Mouse (Mus musculus) midbrain, embryonic 14.5 days (tissue): ENCODE measurements around the gene Apopt1. TPM values are rescaled to one million over a fixed set of nuclear protein-coding genes. Genes with fewer than 3 reads are reported as not detected.

Experiments
- ATAC-seq: fragments of 200-750 bp; cut with Nextera tagmentation; 2 replicates; pipeline ENCODE4 v1.8.0; 2017; ENCODE audit warnings: moderate number of reproducible peaks, moderate library complexity; ENCODE audit not compliant: low FRiP score, low TSS enrichment
- DNase-seq: peaks from one replicate; pipeline ENCODE4 v3.0.0-alpha.2; 2015
- H3K27ac ChIP-seq: fragments of 300-500 bp; sonication (generic); replicated peaks from 2 replicates; pipeline ENCODE4 v1.5.1; 2014; ENCODE audit warnings: mild to moderate bottlenecking, low read depth, low read length, moderate library complexity
- H3K27me3 ChIP-seq: fragments of 300-500 bp; sonication (generic); 2 replicates; pipeline ENCODE4 v1.6.1; 2014; ENCODE audit warnings: low read length, control low read depth, mixed read lengths; ENCODE audit not compliant: control insufficient read depth, insufficient read depth
- H3K36me3 ChIP-seq: fragments of 300-500 bp; sonication (generic); 2 replicates; pipeline ENCODE4 v1.6.1; 2014; ENCODE audit warnings: low read length, control low read depth; ENCODE audit not compliant: control insufficient read depth, insufficient read depth
- H3K4me1 ChIP-seq: fragments of 300-500 bp; sonication (generic); 2 replicates; pipeline ENCODE4 v1.6.1; 2014; ENCODE audit warnings: mild to moderate bottlenecking, antibody characterized with exemption, low read length, control low read depth; ENCODE audit not compliant: control insufficient read depth, insufficient read depth
- H3K4me2 ChIP-seq: fragments of 300-500 bp; sonication (generic); 2 replicates; pipeline ENCODE4 v1.6.1; 2014; ENCODE audit warnings: mild to moderate bottlenecking, low read length, moderate library complexity
- H3K4me3 ChIP-seq: fragments of 300-500 bp; sonication (generic); replicated peaks from 2 replicates; pipeline ENCODE4 v1.5.1; 2014; ENCODE audit warnings: low read depth, low read length
- H3K9ac ChIP-seq: fragments of 300-500 bp; sonication (generic); replicated peaks from 2 replicates; pipeline ENCODE4 v1.6.1; 2014; ENCODE audit warnings: mild to moderate bottlenecking, low read length, moderate library complexity
- H3K9me3 ChIP-seq: fragments of 300-500 bp; sonication (generic); 2 replicates; pipeline ENCODE4 v1.6.1; 2016; ENCODE audit warnings: low read length, control low read depth, mixed read lengths; ENCODE audit not compliant: control insufficient read depth
- WGBS: fragments of 180-500 bp; shearing (Covaris S2); extraction: QIAGEN DNeasy Blood & Tissue Kit; methylation state at CpG from one replicate; pipeline ENCODE4 v1.1.7; 2014; 5-methylcytosine and 5-hydroxymethylcytosine counted together
- polyA plus RNA-seq: library from polyadenylated mRNA; unstranded; fragments of >200 nt; fragmentation: Nextera tagmentation; extraction: Ambion mirVana; gene quantifications from 2 replicates; pipeline ENCODE4 v1.2.1, GENCODE M21; 2014

Apopt1 gene
- polyA plus RNA-seq = 57.6 and 66.0 TPM in 2 replicates

- H3K4me1 ChIP-seq = peaks cover 15% of the 10 kb centered on the region
- peaks cover 28% of the 10 kb centered on the region for H3K36me3 ChIP-seq
- ATAC-seq (peak; percentile 95), DNase-seq (peak; percentile 98)
- H3K27ac ChIP-seq = peak within 1 kb of the TSS; percentile 83
- H3K4me2 ChIP-seq = peak within 1 kb of the TSS; percentile 87
- peak within 1 kb of the TSS; percentile 93 for H3K9ac ChIP-seq
- H3K4me3 ChIP-seq = peak within 1 kb of the TSS; percentile 98
- under 1% methylated on average over 85 of the region's 86 CpGs for WGBS
- no peaks in the 10 kb centered on the region for H3K9me3 ChIP-seq
- H3K27me3 ChIP-seq = no peaks in the 10 kb centered on the region
These were observed at the start of gene Apopt1, which contains the start of gene Bag5 for GRCm38 (mm10) chr12:111713004-111713651. Gene Apopt1, plus strand, starts transcription at chr12:111713261. Gene Bag5, minus strand, starts transcription at chr12:111713257.

- H3K4me2 ChIP-seq = no peak overlapping the region
- H3K36me3 ChIP-seq = peaks cover 34% of the 10 kb centered on the region
- no peak overlapping the region for H3K27ac ChIP-seq
- H3K4me1 ChIP-seq = peaks cover 11% of the 10 kb centered on the region
- peak; percentile 19 for DNase-seq
- H3K4me3 ChIP-seq = no peak overlapping the region
- no peak for ATAC-seq
- no peaks in the 10 kb centered on the region for H3K9me3 ChIP-seq
- 40% methylated on average over 6 of the region's 6 CpGs for WGBS
- H3K27me3 ChIP-seq = no peaks in the 10 kb centered on the region
- H3K9ac ChIP-seq = no peak overlapping the region
These were observed 48.9 kb upstream of the Apopt1 start for GRCm38 (mm10) chr12:111664144-111664634.

- Histone ChIP-seq H3K4me2 (no peak overlapping the region), H3K9ac (no peak overlapping the region), H3K36me3 (peaks cover 43% of the 10 kb centered on the region), H3K9me3 (no peaks in the 10 kb centered on the region), H3K4me1 (peaks cover 16% of the 10 kb centered on the region), H3K27me3 (no peaks in the 10 kb centered on the region), H3K27ac (peak overlapping the region; percentile 32; the same call in 1 of the 2 replicates), H3K4me3 (no peak overlapping the region)
- DNase-seq (no peak), ATAC-seq (no peak)
- WGBS = 82% methylated on average over 13 of the region's 13 CpGs
These were observed 47.8 kb upstream of the Apopt1 start for GRCm38 (mm10) chr12:111665041-111665880.

GRCm38 (mm10) chr12:111666380-111666779 is 46.7 kb upstream of the Apopt1 start:
- H3K4me2 ChIP-seq = no peak overlapping the region
- 79% methylated on average over 13 of the region's 13 CpGs for WGBS
- no peak overlapping the region for H3K4me3 ChIP-seq
- DNase-seq = no peak
- H3K9ac ChIP-seq = no peak overlapping the region
- no peaks in the 10 kb centered on the region for H3K27me3 ChIP-seq
- no peak for ATAC-seq
- no peaks in the 10 kb centered on the region for H3K9me3 ChIP-seq
- H3K36me3 ChIP-seq = peaks cover 48% of the 10 kb centered on the region
- peaks cover 19% of the 10 kb centered on the region for H3K4me1 ChIP-seq
- no peak overlapping the region for H3K27ac ChIP-seq

GRCm38 (mm10) chr12:111667421-111667820 is 45.6 kb upstream of the Apopt1 start:
- no peak overlapping the region for H3K9ac ChIP-seq
- no peak overlapping the region for H3K4me3 ChIP-seq
- ATAC-seq = no peak
- no peak for DNase-seq
- peaks cover 48% of the 10 kb centered on the region for H3K36me3 ChIP-seq
- 91% methylated on average over 5 of the region's 5 CpGs for WGBS
- no peaks in the 10 kb centered on the region for H3K9me3 ChIP-seq
- no peak overlapping the region for H3K4me2 ChIP-seq
- H3K4me1 ChIP-seq = peaks cover 20% of the 10 kb centered on the region
- H3K27ac ChIP-seq = 0 out of 2 replicates have a peak overlapping the region, but pooled peaks have one; percentile 5
- no peaks in the 10 kb centered on the region for H3K27me3 ChIP-seq

GRCm38 (mm10) chr12:111668457-111668912 is 44.6 kb upstream of the Apopt1 start:
- H3K9me3 ChIP-seq = no peaks in the 10 kb centered on the region
- ATAC-seq (peak; percentile 57), DNase-seq (peak; percentile 98)
- H3K4me1 ChIP-seq = peaks cover 26% of the 10 kb centered on the region
- H3K4me3 ChIP-seq = peak overlapping the region; percentile 88
- H3K36me3 ChIP-seq = peaks cover 48% of the 10 kb centered on the region
- WGBS = under 1% methylated on average over 8 of the region's 8 CpGs
- H3K4me2 ChIP-seq = peak overlapping the region; percentile 96
- peak overlapping the region; percentile 74 for H3K27ac ChIP-seq
- H3K9ac ChIP-seq = peak overlapping the region; percentile 95; the same call in 1 of the 2 replicates
- H3K27me3 ChIP-seq = no peaks in the 10 kb centered on the region; the same call in 1 of the 2 replicates

GRCm38 (mm10) chr12:111669000-111669788 is 43.9 kb upstream of the Apopt1 start:
- DNase-seq (peak; percentile 33), ATAC-seq (no peak)
- Histone ChIP-seq H3K27ac (peak overlapping the region; percentile 74), H3K4me1 (peaks cover 23% of the 10 kb centered on the region), H3K36me3 (peaks cover 48% of the 10 kb centered on the region), H3K9me3 (no peaks in the 10 kb centered on the region), H3K4me2 (peak overlapping the region; percentile 96), H3K9ac (peak overlapping the region; percentile 95; the same call in 1 of the 2 replicates), H3K4me3 (peak overlapping the region; percentile 88), H3K27me3 (no peaks in the 10 kb centered on the region; the same call in 1 of the 2 replicates)
- 42% methylated on average over 23 of the region's 23 CpGs for WGBS

- 31% methylated on average over 8 of the region's 8 CpGs for WGBS
- H3K9me3 ChIP-seq = no peaks in the 10 kb centered on the region
These were observed 43.1 kb upstream of the Apopt1 start for GRCm38 (mm10) chr12:111669961-111670360.

More at GRCm38 (mm10) chr12:111669961-111670360, 43.1 kb upstream of the Apopt1 start:
- peaks cover 23% of the 10 kb centered on the region for H3K4me1 ChIP-seq
- H3K4me3 ChIP-seq = peak overlapping the region; percentile 88
- no peaks in the 10 kb centered on the region; the same call in 1 of the 2 replicates for H3K27me3 ChIP-seq
- peak overlapping the region; percentile 94; the same call in 1 of the 2 replicates for H3K27ac ChIP-seq
- DNase-seq = no peak
- H3K4me2 ChIP-seq = peak overlapping the region; percentile 96
- no peak for ATAC-seq
- H3K36me3 ChIP-seq = peaks cover 44% of the 10 kb centered on the region
- peak overlapping the region; percentile 95 for H3K9ac ChIP-seq
